Mouse (Mus musculus) embryonic stem cell, embryonic (primary cell): Measurements from ENCODE around the gene 2810408A11Rik.

Experiments
- CTCF ChIA-PET, 4 experiments: fragments of 300-600 bp in 2 of 4; fragments of 350-600 bp in 2 of 4; sonication (Branson Sonifier 250); formaldehyde crosslinking; loops; one replicate each; lab custom pipeline; 2022; ENCODE audit warnings: inconsistent platforms in 2 of 4; lab: Charles Lee
- POLR2A ChIA-PET, 4 experiments: fragments of 300-600 bp in 2 of 4; fragments of 350-600 bp in 2 of 4; sonication (Branson Sonifier 250); formaldehyde crosslinking; loops; one replicate each; lab custom pipeline; 2022; ENCODE audit warnings: antibody characterized with exemption in 4 of 4, inconsistent platforms in 1 of 4; lab: Charles Lee

The 2810408A11Rik gene

GRCm38 (mm10) chr11:69900471-69901405 is at the start of gene 2810408A11Rik, which contains the start of gene Neurl4:
TSS of gene 2810408A11Rik (minus strand) at chr11:69900987.
TSS of gene Neurl4 (plus strand) at chr11:69901072.
- CTCF ChIA-PET: interaction anchor here (0.6 to 3.1 kb wide), 25 partner anchors 10 to 268 kb away, joined by 3 to 16 read pairs (median 4); partner anchors contain the start of genes Tmem95 (in 2 of the 4), Fxr2 (in 1 of the 4), Nlgn2 (in 1 of the 4) and Tmem256 (in 1 of the 4)

GRCm38 (mm10) chr11:69948763-69949150 is 48.0 kb upstream of the 2810408A11Rik start:
- CTCF ChIA-PET: interaction anchor here (0.5 to 10.3 kb wide), 121 partner anchors 9 to 698 kb away, joined by 3 to 378 read pairs (median 4); partner anchors contain the start of genes Ybx2 (in 4 of the 4), Eif5a (in 3 of the 4), Tmem95 (in 3 of the 4) and Cldn7 (in 2 of the 4)
- POLR2A ChIA-PET: interaction anchor here (0.7 to 19.7 kb wide), 67 partner anchors 10 to 369 kb away, joined by 3 to 350 read pairs (median 5); partner anchors contain the start of genes Ctdnep1 (in 3 of the 4), Eif5a (in 3 of the 4), Elp5 (in 3 of the 4) and Ybx2 (in 3 of the 4)

More at GRCm38 (mm10) chr11:69900471-69901405, at the start of gene 2810408A11Rik, which contains the start of gene Neurl4:
- POLR2A ChIA-PET: interaction anchor here (0.6 to 19.9 kb wide), 102 partner anchors 8 to 877 kb away, joined by 3 to 353 read pairs (median 4); partner anchors contain the start of genes Ctdnep1 (in 3 of the 4), Eif5a (in 3 of the 4), Tmem95 (in 3 of the 4) and Gps2 (in 2 of the 4)

- ChIA-PET POLR2A (interaction anchor here (0.5 to 19.7 kb wide), 80 partner anchors 10 to 368 kb away, joined by 3 to 350 read pairs (median 5); partner anchors contain the start of genes Ctdnep1 (in 3 of the 4), Eif5a (in 3 of the 4), Elp5 (in 3 of the 4) and Tmem95 (in 3 of the 4)), CTCF (interaction anchor here (0.5 to 10.3 kb wide), 117 partner anchors 8 to 699 kb away, joined by 3 to 378 read pairs (median 4); partner anchors contain the start of genes Ybx2 (in 4 of the 4), Eif5a (in 3 of the 4), Tmem95 (in 3 of the 4) and Cldn7 (in 2 of the 4))
These were observed 47.4 kb upstream of the 2810408A11Rik start, which contains the start of gene Slc2a4 for GRCm38 (mm10) chr11:69948066-69948762. TSS of gene Slc2a4 (minus strand) at chr11:69948188.

- ChIA-PET POLR2A (interaction anchor here (0.5 to 19.7 kb wide), 54 partner anchors 8 to 391 kb away, joined by 3 to 350 read pairs (median 6); partner anchors contain the start of genes Ctdnep1 (in 3 of the 4), Ybx2 (in 3 of the 4), Cldn7 (in 2 of the 4) and Eif5a (in 2 of the 4)), CTCF (interaction anchor here (0.5 to 10.3 kb wide), 26 partner anchors 9 to 564 kb away, joined by 3 to 378 read pairs (median 12); partner anchors contain the start of genes Ybx2 (in 4 of the 4), Slc16a11 (in 2 of the 4), Cldn7 (in 1 of the 4) and Dvl2 (in 1 of the 4))
These were observed 46.7 kb upstream of the 2810408A11Rik start for GRCm38 (mm10) chr11:69947337-69948065.

- CTCF ChIA-PET: interaction anchor here (0.5 to 10.3 kb wide), 15 partner anchors 9 to 1507 kb away, joined by 3 to 378 read pairs (median 4); partner anchors contain the start of genes Ybx2 (in 2 of the 4) and Dvl2 (in 1 of the 4)
- POLR2A ChIA-PET: interaction anchor here (0.6 to 19.7 kb wide), 36 partner anchors 10 to 380 kb away, joined by 3 to 350 read pairs (median 6); partner anchors contain the start of genes Ctdnep1 (in 3 of the 4), Ybx2 (in 3 of the 4), Cldn7 (in 2 of the 4) and Eif5a (in 2 of the 4)
These were observed 45.5 kb upstream of the 2810408A11Rik start for GRCm38 (mm10) chr11:69945997-69946891.

- ChIA-PET POLR2A (interaction anchor here (0.5 to 19.7 kb wide), 22 partner anchors 9 to 313 kb away, joined by 3 to 350 read pairs (median 4); partner anchors contain the start of genes Ybx2 (in 3 of the 4), Ctdnep1 (in 2 of the 4), Eif5a (in 2 of the 4) and Acadvl (in 1 of the 4)), CTCF (interaction anchor here (0.5 to 10.3 kb wide), 9 partner anchors 9 to 399 kb away, joined by 3 to 378 read pairs (median 5); partner anchors contain the start of gene Ybx2 (in 1 of the 4))
These were observed 44.4 kb upstream of the 2810408A11Rik start for GRCm38 (mm10) chr11:69945216-69945615.

- ChIA-PET POLR2A (interaction anchor here in 1 of 4 experiments (19.7 kb wide), 1 partner anchor 21 kb away, joined by 350 read pairs; the partner anchor contains the start of genes Eif5a and Gps2), CTCF (interaction anchor here in 2 of 4 experiments (0.7 to 11.3 kb wide), 3 partner anchors 8 to 261 kb away, joined by 3 to 378 read pairs (median 3); partner anchors contain the start of gene Slc2a4 (in 1 of the 2))
These were observed 40.2 kb upstream of the 2810408A11Rik start for GRCm38 (mm10) chr11:69940962-69941361.

- CTCF ChIA-PET: interaction anchor here in 3 of 4 experiments (0.6 to 11.3 kb wide), 5 partner anchors 9 to 81 kb away, joined by 3 to 378 read pairs (median 13); partner anchors contain the start of gene Slc2a4 (in 3 of the 3)
- POLR2A ChIA-PET: interaction anchor here in 3 of 4 experiments (0.6 to 19.7 kb wide), 7 partner anchors 7 to 181 kb away, joined by 3 to 350 read pairs (median 93); partner anchors contain the start of genes Slc2a4 (in 3 of the 3), Eif5a (in 2 of the 3), Ctdnep1 (in 1 of the 3) and Gps2 (in 1 of the 3)
These were observed 38.9 kb upstream of the 2810408A11Rik start for GRCm38 (mm10) chr11:69939731-69940130.

GRCm38 (mm10) chr11:69939181-69939580 is 38.4 kb upstream of the 2810408A11Rik start:
- ChIA-PET POLR2A (interaction anchor here in 3 of 4 experiments (0.6 to 19.7 kb wide), 10 partner anchors 7 to 504 kb away, joined by 3 to 350 read pairs (median 26); partner anchors contain the start of genes Slc2a4 (in 3 of the 3), Eif5a (in 2 of the 3), 2810408A11Rik (in 1 of the 3) and Ctdnep1 (in 1 of the 3)), CTCF (interaction anchor here (0.6 to 11.3 kb wide), 6 partner anchors 9 to 82 kb away, joined by 4 to 378 read pairs (median 48); partner anchors contain the start of gene Slc2a4 (in 4 of the 4))

GRCm38 (mm10) chr11:69938401-69938979 is 37.7 kb upstream of the 2810408A11Rik start:
- ChIA-PET CTCF (interaction anchor here (0.6 to 11.3 kb wide), 6 partner anchors 10 to 117 kb away, joined by 4 to 378 read pairs (median 48); partner anchors contain the start of gene Slc2a4 (in 4 of the 4)), POLR2A (interaction anchor here in 3 of 4 experiments (0.6 to 19.7 kb wide), 13 partner anchors 8 to 503 kb away, joined by 3 to 350 read pairs (median 5); partner anchors contain the start of genes Slc2a4 (in 3 of the 3), Eif5a (in 2 of the 3), 2810408A11Rik (in 1 of the 3) and Ctdnep1 (in 1 of the 3))

GRCm38 (mm10) chr11:69937834-69938233 is 37.0 kb upstream of the 2810408A11Rik start:
- CTCF ChIA-PET: interaction anchor here (0.6 to 11.3 kb wide), 7 partner anchors 11 to 117 kb away, joined by 4 to 378 read pairs (median 13); partner anchors contain the start of genes Slc2a4 (in 4 of the 4) and Dvl2 (in 1 of the 4)
- POLR2A ChIA-PET: interaction anchor here (0.6 to 19.7 kb wide), 22 partner anchors 9 to 152 kb away, joined by 3 to 350 read pairs (median 5); partner anchors contain the start of genes Eif5a (in 3 of the 4), Slc2a4 (in 3 of the 4), 2810408A11Rik (in 2 of the 4) and Neurl4 (in 2 of the 4)

- CTCF ChIA-PET: interaction anchor here (0.5 to 11.3 kb wide), 10 partner anchors 9 to 662 kb away, joined by 3 to 378 read pairs (median 5); partner anchors contain the start of genes Slc2a4 (in 4 of the 4) and Dvl2 (in 1 of the 4)
- POLR2A ChIA-PET: interaction anchor here (0.6 to 19.7 kb wide), 24 partner anchors 9 to 183 kb away, joined by 3 to 350 read pairs (median 5); partner anchors contain the start of genes Eif5a (in 3 of the 4), Slc2a4 (in 3 of the 4), 2810408A11Rik (in 1 of the 4) and Cldn7 (in 1 of the 4)
These were observed 36.6 kb upstream of the 2810408A11Rik start for GRCm38 (mm10) chr11:69937385-69937784.
